Mouse (Mus musculus) forebrain, embryonic 15.5 days (tissue): Measurements from ENCODE around the gene Osbpl10. TPM values are rescaled to one million over a fixed set of nuclear protein-coding genes. Genes with fewer than 3 reads are reported as not detected.
A peak's percentile ranks its signal among the peaks of the same experiment; 100 is the strongest.

Source experiments
- ATAC-seq: fragments of 200-750 bp; cut with Nextera tagmentation; replicated peaks from 2 replicates; pipeline ENCODE4 v1.8.0; 2017; ENCODE audit warnings: mild to moderate bottlenecking, moderate TSS enrichment, moderate library complexity
- H3K27ac ChIP-seq: fragments of 300-500 bp; sonication (generic); replicated peaks from 2 replicates; pipeline ENCODE4 v1.5.1; 2015; ENCODE audit warnings: mild to moderate bottlenecking, inconsistent platforms
- H3K27me3 ChIP-seq: fragments of 300-500 bp; sonication (generic); 2 replicates; pipeline ENCODE4 v1.6.1; 2015; ENCODE audit warnings: inconsistent platforms
- H3K36me3 ChIP-seq: fragments of 300-500 bp; sonication (generic); 2 replicates; pipeline ENCODE4 v1.6.1; 2015; ENCODE audit warnings: mild to moderate bottlenecking, inconsistent platforms
- H3K4me1 ChIP-seq: fragments of 300-500 bp; sonication (generic); 2 replicates; pipeline ENCODE4 v1.6.1; 2015; ENCODE audit warnings: inconsistent platforms
- H3K4me2 ChIP-seq: fragments of 300-500 bp; sonication (generic); replicated peaks from 2 replicates; pipeline ENCODE4 v1.6.1; 2015; ENCODE audit warnings: mild to moderate bottlenecking, inconsistent platforms
- H3K4me3 ChIP-seq: fragments of 300-500 bp; sonication (generic); 2 replicates; pipeline ENCODE4 v1.5.1; 2015; ENCODE audit warnings: mild to moderate bottlenecking, inconsistent platforms
- H3K9ac ChIP-seq: fragments of 300-500 bp; sonication (generic); replicated peaks from 2 replicates; pipeline ENCODE4 v1.6.1; 2015; ENCODE audit warnings: mild to moderate bottlenecking, inconsistent platforms
- H3K9me3 ChIP-seq: fragments of 300-500 bp; sonication (generic); 2 replicates; pipeline ENCODE4 v1.6.1; 2016; ENCODE audit warnings: inconsistent platforms
- WGBS: fragments of 180-500 bp; shearing (Covaris S2); methylation state at CpG from one replicate; pipeline ENCODE4 v1.1.7; 2015; ENCODE audit warnings: mixed read lengths; 5-methylcytosine and 5-hydroxymethylcytosine counted together
- polyA plus RNA-seq: library from polyadenylated mRNA; unstranded; fragments of >200 nt; fragmentation: Nextera tagmentation; extraction: Ambion mirVana; gene quantifications from 2 replicates; pipeline ENCODE4 v1.2.1, GENCODE M21; 2015

The Osbpl10 gene
- polyA plus RNA-seq, 1 experiment from 2014 or later: 2.6 TPM

GRCm38 (mm10) chr9:115117314-115117713 is 138.9 kb downstream of the Osbpl10 start:
- Histone ChIP-seq H3K36me3 (no peaks in the 10 kb centered on the region), H3K9ac (no peak overlapping the region), H3K27ac (no peak overlapping the region), H3K4me2 (no peak overlapping the region), H3K4me1 (peaks cover 13% of the 10 kb centered on the region), H3K9me3 (no peaks in the 10 kb centered on the region), H3K27me3 (no peaks in the 10 kb centered on the region), H3K4me3 (no peak overlapping the region)
- WGBS: 72% methylated on average over 10 of the region's 10 CpGs
- no peak for ATAC-seq

GRCm38 (mm10) chr9:115120276-115120675 is 141.9 kb downstream of the Osbpl10 start:
- Histone ChIP-seq H3K9ac (no peak overlapping the region), H3K36me3 (no peaks in the 10 kb centered on the region), H3K27ac (0 out of 2 replicates have a peak overlapping the region, but pooled peaks have one; percentile 17), H3K27me3 (no peaks in the 10 kb centered on the region), H3K4me1 (peaks cover 13% of the 10 kb centered on the region), H3K4me3 (no peak overlapping the region), H3K4me2 (no peak overlapping the region), H3K9me3 (no peaks in the 10 kb centered on the region)
- ATAC-seq: no peak
- WGBS: 47% methylated on average over 5 of the region's 5 CpGs

GRCm38 (mm10) chr9:115120678-115121224 is 142.4 kb downstream of the Osbpl10 start:
- H3K9ac ChIP-seq: no peak overlapping the region
- no peaks in the 10 kb centered on the region for H3K9me3 ChIP-seq
- 0 out of 2 replicates have a peak overlapping the region, but pooled peaks have one; percentile 5 for H3K4me2 ChIP-seq
- H3K27me3 ChIP-seq: no peaks in the 10 kb centered on the region
- 41% methylated on average over 17 of the region's 17 CpGs for WGBS
- peak; percentile 48; the same call in 1 of the 2 replicates for ATAC-seq
- H3K27ac ChIP-seq: 0 out of 2 replicates have a peak overlapping the region, but pooled peaks have one; percentile 17
- H3K4me1 ChIP-seq: peaks cover 13% of the 10 kb centered on the region
- no peak overlapping the region for H3K4me3 ChIP-seq
- H3K36me3 ChIP-seq: no peaks in the 10 kb centered on the region

- Histone ChIP-seq H3K9ac (no peak overlapping the region), H3K27ac (no peak overlapping the region)
- WGBS: 44% methylated on average over 10 of the region's 10 CpGs
These were observed 149.0 kb downstream of the Osbpl10 start for GRCm38 (mm10) chr9:115127342-115127741.

GRCm38 (mm10) chr9:115133926-115134325 is 155.6 kb downstream of the Osbpl10 start:
- Histone ChIP-seq H3K36me3 (no peaks in the 10 kb centered on the region), H3K27ac (no peak overlapping the region), H3K4me3 (no peak overlapping the region), H3K4me2 (no peak overlapping the region), H3K9me3 (no peaks in the 10 kb centered on the region), H3K27me3 (no peaks in the 10 kb centered on the region), H3K4me1 (no peaks in the 10 kb centered on the region), H3K9ac (no peak overlapping the region)
- no peak for ATAC-seq
- 63% methylated on average over 2 of the region's 2 CpGs for WGBS

More at GRCm38 (mm10) chr9:115127342-115127741, 149.0 kb downstream of the Osbpl10 start:
- Histone ChIP-seq H3K4me2 (no peak overlapping the region), H3K4me1 (0 out of 2 replicates have a peak, but pooled peaks cover 4% of the 10 kb centered on the region), H3K36me3 (no peaks in the 10 kb centered on the region), H3K27me3 (no peaks in the 10 kb centered on the region), H3K9me3 (no peaks in the 10 kb centered on the region), H3K4me3 (no peak overlapping the region)
- no peak for ATAC-seq

- no peak overlapping the region for H3K27ac ChIP-seq
- H3K9ac ChIP-seq: no peak overlapping the region
- H3K4me2 ChIP-seq: no peak overlapping the region
- 40% methylated on average over 4 of the region's 4 CpGs for WGBS
- H3K36me3 ChIP-seq: no peaks in the 10 kb centered on the region
- ATAC-seq: no peak
- H3K4me1 ChIP-seq: no peaks in the 10 kb centered on the region
- H3K9me3 ChIP-seq: no peaks in the 10 kb centered on the region
- no peak overlapping the region for H3K4me3 ChIP-seq
- H3K27me3 ChIP-seq: no peaks in the 10 kb centered on the region
These were observed 156.4 kb downstream of the Osbpl10 start for GRCm38 (mm10) chr9:115134736-115135135.

GRCm38 (mm10) chr9:115135352-115135751 is 157.0 kb downstream of the Osbpl10 start:
- Histone ChIP-seq H3K4me3 (no peak overlapping the region), H3K27me3 (no peaks in the 10 kb centered on the region), H3K36me3 (no peaks in the 10 kb centered on the region), H3K4me1 (no peaks in the 10 kb centered on the region), H3K9me3 (no peaks in the 10 kb centered on the region), H3K4me2 (no peak overlapping the region), H3K9ac (no peak overlapping the region), H3K27ac (no peak overlapping the region)
- WGBS: 81% methylated on average over 8 of the region's 8 CpGs
- ATAC-seq: no peak

- Histone ChIP-seq H3K4me1 (no peaks in the 10 kb centered on the region), H3K36me3 (no peaks in the 10 kb centered on the region), H3K4me2 (no peak overlapping the region), H3K9ac (no peak overlapping the region), H3K9me3 (no peaks in the 10 kb centered on the region), H3K4me3 (no peak overlapping the region), H3K27me3 (no peaks in the 10 kb centered on the region), H3K27ac (no peak overlapping the region)
- WGBS: 82% methylated on average over 3 of the region's 3 CpGs
- no peak for ATAC-seq
These were observed 159.5 kb downstream of the Osbpl10 start for GRCm38 (mm10) chr9:115137858-115138257.

GRCm38 (mm10) chr9:115139597-115140332 is 161.4 kb downstream of the Osbpl10 start:
- Histone ChIP-seq H3K9ac (no peak overlapping the region), H3K36me3 (no peaks in the 10 kb centered on the region), H3K4me3 (no peak overlapping the region), H3K4me2 (no peak overlapping the region), H3K4me1 (no peaks in the 10 kb centered on the region), H3K9me3 (no peaks in the 10 kb centered on the region), H3K27me3 (no peaks in the 10 kb centered on the region), H3K27ac (no peak overlapping the region)
- WGBS: 84% methylated on average over 14 of the region's 14 CpGs
- no peak for ATAC-seq

- Histone ChIP-seq H3K9ac (no peak overlapping the region), H3K36me3 (no peaks in the 10 kb centered on the region), H3K4me1 (no peaks in the 10 kb centered on the region), H3K4me2 (no peak overlapping the region), H3K9me3 (no peaks in the 10 kb centered on the region), H3K4me3 (no peak overlapping the region), H3K27ac (no peak overlapping the region), H3K27me3 (no peaks in the 10 kb centered on the region)
- no peak for ATAC-seq
- WGBS: 92% methylated on average over 5 of the region's 5 CpGs
These were observed 168.8 kb downstream of the Osbpl10 start for GRCm38 (mm10) chr9:115147141-115147540.

- no peak for ATAC-seq
- no peaks in the 10 kb centered on the region for H3K36me3 ChIP-seq
- H3K4me3 ChIP-seq: no peak overlapping the region
- H3K27me3 ChIP-seq: no peaks in the 10 kb centered on the region
- no peaks in the 10 kb centered on the region for H3K9me3 ChIP-seq
- 78% methylated on average over 13 of the region's 13 CpGs for WGBS
- H3K4me2 ChIP-seq: no peak overlapping the region
- no peaks in the 10 kb centered on the region for H3K4me1 ChIP-seq
- no peak overlapping the region for H3K9ac ChIP-seq
- H3K27ac ChIP-seq: no peak overlapping the region
These were observed 169.4 kb downstream of the Osbpl10 start for GRCm38 (mm10) chr9:115147586-115148355.
